Mouse (Mus musculus): ENCODE measurements at regions not wholly inside any gene's neighbourhood (a gene's known extent, or its start where the extent isn't known, plus 50 kb on each side); places are given as distances from the start of the nearest gene placed in this dataset.

- no peaks in the 10 kb centered on the region for H3K4me1 ChIP-seq (ENCODE audit: control insufficient read depth in 2 of 2, insufficient read depth in 2 of 2, low read length in 2 of 2, poor library complexity in 1 of 2)
- H3K9me3 ChIP-seq (ENCODE audit: control insufficient read depth, insufficient read depth, low read depth, low read length): no peaks in the 10 kb centered on the region
- no peak for DNase-seq (ENCODE audit: low read depth, low spot score)
- H3K36me3 ChIP-seq (ENCODE audit: control insufficient read depth, insufficient read depth, low read length, poor library complexity, severe bottlenecking): no peaks in the 10 kb centered on the region
- no peak overlapping the region for H3K4me3 ChIP-seq (ENCODE audit: insufficient read depth in 1 of 2, low read depth in 1 of 2, low read length in 2 of 2, poor library complexity in 1 of 2, severe bottlenecking in 1 of 2)
- in situ Hi-C loops (cut with MboI; ENCODE audit: low sequenced_read_pairs in 2 of 2, unreplicated experiment in 2 of 2): no loop called here
- H3K27ac ChIP-seq (ENCODE audit: insufficient read depth, low read depth, low read length, poor library complexity, severe bottlenecking): no peak overlapping the region
- TF ChIP-seq CHD2 (IDR thresholded peaks at IDR 0.05; ENCODE audit: low read depth, low read length) (no peak), ZC3H11A (IDR thresholded peaks at IDR 0.05; ENCODE audit: borderline replicate concordance, low read depth, low read length) (no peak), HCFC1 (IDR thresholded peaks at IDR 0.05; ENCODE audit: borderline replicate concordance, insufficient read depth, low read length) (no peak), ZNF384 (IDR thresholded peaks at IDR 0.05; ENCODE audit: low read depth, low read length) (no peak), MAFK (IDR thresholded peaks at IDR 0.05; ENCODE audit: insufficient read depth, low read depth, low read length) (no peak)
- no peak overlapping the region for H3K9ac ChIP-seq (ENCODE audit: insufficient read depth, low read depth, low read length, poor library complexity, severe bottlenecking)
Measured at GRCm38 (mm10) chr9:85095234-85095633, 217.3 kb upstream of the Gm11114 start.

- no peak for DNase-seq (ENCODE audit: low read depth, low spot score)
- TF ChIP-seq ZC3H11A (IDR thresholded peaks at IDR 0.05; ENCODE audit: borderline replicate concordance, low read depth, low read length) (no peak), CHD2 (IDR thresholded peaks at IDR 0.05; ENCODE audit: low read depth, low read length) (no peak), ZNF384 (IDR thresholded peaks at IDR 0.05; ENCODE audit: low read depth, low read length) (no peak), HCFC1 (IDR thresholded peaks at IDR 0.05; ENCODE audit: borderline replicate concordance, insufficient read depth, low read length) (no peak), MAFK (IDR thresholded peaks at IDR 0.05; ENCODE audit: insufficient read depth, low read depth, low read length) (no peak)
- no peak overlapping the region for H3K27ac ChIP-seq (ENCODE audit: insufficient read depth, low read depth, low read length, poor library complexity, severe bottlenecking)
- in situ Hi-C loops (cut with MboI; ENCODE audit: low sequenced_read_pairs in 2 of 2, unreplicated experiment in 2 of 2): no loop called here
- H3K4me1 ChIP-seq (ENCODE audit: control insufficient read depth in 2 of 2, insufficient read depth in 2 of 2, low read length in 2 of 2, poor library complexity in 1 of 2): no peaks in the 10 kb centered on the region
- no peak overlapping the region for H3K4me3 ChIP-seq (ENCODE audit: insufficient read depth in 1 of 2, low read depth in 1 of 2, low read length in 2 of 2, poor library complexity in 1 of 2, severe bottlenecking in 1 of 2)
- no peaks in the 10 kb centered on the region for H3K36me3 ChIP-seq (ENCODE audit: control insufficient read depth, insufficient read depth, low read length, poor library complexity, severe bottlenecking)
- H3K9ac ChIP-seq (ENCODE audit: insufficient read depth, low read depth, low read length, poor library complexity, severe bottlenecking): no peak overlapping the region
- no peaks in the 10 kb centered on the region for H3K9me3 ChIP-seq (ENCODE audit: control insufficient read depth, insufficient read depth, low read depth, low read length)
Measured at GRCm38 (mm10) chr9:85096520-85096919, 216.1 kb upstream of the Gm11114 start.

- H3K9ac ChIP-seq (ENCODE audit: insufficient read depth, low read depth, low read length, poor library complexity, severe bottlenecking): no peak overlapping the region
- in situ Hi-C loops (cut with MboI; ENCODE audit: low sequenced_read_pairs in 2 of 2, unreplicated experiment in 2 of 2): no loop called here
- no peak for DNase-seq (ENCODE audit: low read depth, low spot score)
- no peak for TF ChIP-seq ZNF384 (IDR thresholded peaks at IDR 0.05; ENCODE audit: low read depth, low read length)
- TF ChIP-seq ZC3H11A (IDR thresholded peaks at IDR 0.05; ENCODE audit: borderline replicate concordance, low read depth, low read length): no peak
- TF ChIP-seq HCFC1 (IDR thresholded peaks at IDR 0.05; ENCODE audit: borderline replicate concordance, insufficient read depth, low read length): no peak
- no peak for TF ChIP-seq MAFK (IDR thresholded peaks at IDR 0.05; ENCODE audit: insufficient read depth, low read depth, low read length)
- TF ChIP-seq CHD2 (IDR thresholded peaks at IDR 0.05; ENCODE audit: low read depth, low read length): no peak
- H3K4me1 ChIP-seq (ENCODE audit: control insufficient read depth in 2 of 2, insufficient read depth in 2 of 2, low read length in 2 of 2, poor library complexity in 1 of 2): no peaks in the 10 kb centered on the region
- no peak overlapping the region for H3K4me3 ChIP-seq (ENCODE audit: insufficient read depth in 1 of 2, low read depth in 1 of 2, low read length in 2 of 2, poor library complexity in 1 of 2, severe bottlenecking in 1 of 2)
- no peak overlapping the region for H3K27ac ChIP-seq (ENCODE audit: insufficient read depth, low read depth, low read length, poor library complexity, severe bottlenecking)
- no peaks in the 10 kb centered on the region for H3K36me3 ChIP-seq (ENCODE audit: control insufficient read depth, insufficient read depth, low read length, poor library complexity, severe bottlenecking)
- no peaks in the 10 kb centered on the region for H3K9me3 ChIP-seq (ENCODE audit: control insufficient read depth, insufficient read depth, low read depth, low read length)
Measured at GRCm38 (mm10) chr9:85112928-85113327, 199.6 kb upstream of the Gm11114 start.

GRCm38 (mm10) chr9:85114234-85114633 lies 198.3 kb upstream of the Gm11114 start:
- H3K27ac ChIP-seq (ENCODE audit: insufficient read depth, low read depth, low read length, poor library complexity, severe bottlenecking): no peak overlapping the region
- DNase-seq (ENCODE audit: low read depth, low spot score): no peak
- in situ Hi-C loops (cut with MboI; ENCODE audit: low sequenced_read_pairs in 2 of 2, unreplicated experiment in 2 of 2): no loop called here

GRCm38 (mm10) chr9:85120061-85120460 lies 192.5 kb upstream of the Gm11114 start:
- Histone ChIP-seq H3K36me3 (ENCODE audit: control insufficient read depth, insufficient read depth, low read length, poor library complexity, severe bottlenecking) (no peaks in the 10 kb centered on the region), H3K9me3 (ENCODE audit: control insufficient read depth, insufficient read depth, low read depth, low read length) (no peaks in the 10 kb centered on the region), H3K4me3 (ENCODE audit: insufficient read depth in 1 of 2, low read depth in 1 of 2, low read length in 2 of 2, poor library complexity in 1 of 2, severe bottlenecking in 1 of 2) (no peak overlapping the region), H3K4me1 (ENCODE audit: control insufficient read depth in 2 of 2, insufficient read depth in 2 of 2, low read length in 2 of 2, poor library complexity in 1 of 2) (no peaks in the 10 kb centered on the region), H3K9ac (ENCODE audit: insufficient read depth, low read depth, low read length, poor library complexity, severe bottlenecking) (no peak overlapping the region), H3K27ac (ENCODE audit: insufficient read depth, low read depth, low read length, poor library complexity, severe bottlenecking) (no peak overlapping the region)
- in situ Hi-C loops (cut with MboI; ENCODE audit: low sequenced_read_pairs in 2 of 2, unreplicated experiment in 2 of 2): no loop called here
- TF ChIP-seq CHD2 (IDR thresholded peaks at IDR 0.05; ENCODE audit: low read depth, low read length): no peak
- TF ChIP-seq ZC3H11A (IDR thresholded peaks at IDR 0.05; ENCODE audit: borderline replicate concordance, low read depth, low read length): no peak
- TF ChIP-seq MAFK (IDR thresholded peaks at IDR 0.05; ENCODE audit: insufficient read depth, low read depth, low read length): no peak
- no peak for TF ChIP-seq HCFC1 (IDR thresholded peaks at IDR 0.05; ENCODE audit: borderline replicate concordance, insufficient read depth, low read length)
- no peak for TF ChIP-seq ZNF384 (IDR thresholded peaks at IDR 0.05; ENCODE audit: low read depth, low read length)
- DNase-seq (ENCODE audit: low read depth, low spot score): no peak

More at GRCm38 (mm10) chr9:85114234-85114633, 198.3 kb upstream of the Gm11114 start:
- Histone ChIP-seq H3K36me3 (ENCODE audit: control insufficient read depth, insufficient read depth, low read length, poor library complexity, severe bottlenecking) (no peaks in the 10 kb centered on the region), H3K9ac (ENCODE audit: insufficient read depth, low read depth, low read length, poor library complexity, severe bottlenecking) (no peak overlapping the region), H3K9me3 (ENCODE audit: control insufficient read depth, insufficient read depth, low read depth, low read length) (no peaks in the 10 kb centered on the region), H3K4me1 (ENCODE audit: control insufficient read depth in 2 of 2, insufficient read depth in 2 of 2, low read length in 2 of 2, poor library complexity in 1 of 2) (no peaks in the 10 kb centered on the region), H3K4me3 (ENCODE audit: insufficient read depth in 1 of 2, low read depth in 1 of 2, low read length in 2 of 2, poor library complexity in 1 of 2, severe bottlenecking in 1 of 2) (no peak overlapping the region)
- TF ChIP-seq HCFC1 (IDR thresholded peaks at IDR 0.05; ENCODE audit: borderline replicate concordance, insufficient read depth, low read length): no peak
- no peak for TF ChIP-seq ZC3H11A (IDR thresholded peaks at IDR 0.05; ENCODE audit: borderline replicate concordance, low read depth, low read length)
- TF ChIP-seq ZNF384 (IDR thresholded peaks at IDR 0.05; ENCODE audit: low read depth, low read length): no peak
- no peak for TF ChIP-seq MAFK (IDR thresholded peaks at IDR 0.05; ENCODE audit: insufficient read depth, low read depth, low read length)
